Mouse (Mus musculus) heart, embryonic 11.5 days (tissue): ENCODE data around the gene Hsd17b6. TPM values are rescaled to one million over a fixed set of nuclear protein-coding genes. Genes with fewer than 3 reads are reported as not detected.

Experiments used
- ATAC-seq: fragments of 200-750 bp; cut with Nextera tagmentation; replicated peaks from 2 replicates; pipeline ENCODE4 v1.8.0; 2017; ENCODE audit warnings: moderate library complexity; ENCODE audit not compliant: insufficient number of reproducible peaks, low FRiP score, low TSS enrichment
- H3K27ac ChIP-seq: fragments of 300-500 bp; sonication (generic); 2 replicates; pipeline ENCODE4 v1.5.1; 2014; ENCODE audit warnings: mild to moderate bottlenecking, low read depth, low read length
- H3K27me3 ChIP-seq: fragments of 300-500 bp; sonication (generic); 2 replicates; pipeline ENCODE4 v1.6.1; 2014; ENCODE audit warnings: mild to moderate bottlenecking, low read length, mixed read lengths; ENCODE audit not compliant: control insufficient read depth, insufficient read depth
- H3K36me3 ChIP-seq: fragments of 300-500 bp; sonication (generic); 2 replicates; pipeline ENCODE4 v1.6.1; 2014; ENCODE audit warnings: mild to moderate bottlenecking, low read length, moderate library complexity, mixed read lengths; ENCODE audit not compliant: control insufficient read depth, insufficient read depth
- H3K4me1 ChIP-seq: fragments of 300-500 bp; sonication (generic); 2 replicates; pipeline ENCODE4 v1.6.1; 2014; ENCODE audit warnings: low read length; ENCODE audit not compliant: control insufficient read depth, insufficient read depth
- H3K4me2 ChIP-seq: fragments of 300-500 bp; sonication (generic); 2 replicates; pipeline ENCODE4 v1.6.1; 2014; ENCODE audit warnings: mild to moderate bottlenecking, moderate library complexity
- H3K4me3 ChIP-seq: fragments of 300-500 bp; sonication (generic); 2 replicates; pipeline ENCODE4 v1.5.1; 2014; ENCODE audit warnings: low read depth, low read length
- H3K9ac ChIP-seq: fragments of 300-500 bp; sonication (generic); 2 replicates; pipeline ENCODE4 v1.6.1; 2014; ENCODE audit warnings: mild to moderate bottlenecking, low read depth, low read length, moderate library complexity
- H3K9me3 ChIP-seq: fragments of 300-500 bp; sonication (generic); replicated peaks from 2 replicates; pipeline ENCODE4 v1.6.1; 2016; ENCODE audit warnings: low read length; ENCODE audit not compliant: control insufficient read depth
- WGBS: fragments of 180-500 bp; shearing (Covaris S2); extraction: QIAGEN DNeasy Blood & Tissue Kit; methylation state at CpG from one replicate; pipeline ENCODE4 v1.1.7; 2014; ENCODE audit not compliant: insufficient replicate concordance; 5-methylcytosine and 5-hydroxymethylcytosine counted together
- polyA plus RNA-seq: library from polyadenylated mRNA; unstranded; fragments of >200 nt; fragmentation: Nextera tagmentation; extraction: Ambion mirVana; gene quantifications from 2 replicates; pipeline ENCODE4 v1.2.1, GENCODE M21; 2014

Gene Hsd17b6
- polyA plus RNA-seq, 1 experiment from 2014 or later: not detected

DNA sequence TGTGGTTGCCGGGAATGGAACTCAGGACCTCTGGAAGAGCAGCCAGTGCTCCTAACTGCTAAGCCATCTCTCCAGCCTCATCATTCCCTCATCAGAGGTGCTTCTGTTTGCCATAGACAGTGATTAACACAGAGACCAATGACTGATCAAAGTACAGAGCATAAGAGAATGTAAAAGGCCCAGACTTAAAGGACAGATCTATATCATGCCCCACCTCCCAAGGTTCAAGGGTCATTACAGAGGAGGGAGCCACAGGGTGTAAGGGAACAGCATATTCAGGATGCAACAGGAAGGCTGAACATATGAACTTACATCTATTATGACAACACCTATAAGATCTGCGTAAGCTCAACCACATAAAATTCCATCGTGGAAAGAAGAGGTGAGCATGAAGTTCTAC is 10.7 kb downstream of the Hsd17b6 start:
- 83% methylated on average over 3 of the region's 3 CpGs for WGBS
- Histone ChIP-seq H3K36me3 (no peaks in the 10 kb centered on the region), H3K4me1 (no peaks in the 10 kb centered on the region), H3K9ac (no peak overlapping the region), H3K4me2 (no peak overlapping the region), H3K9me3 (no peaks in the 10 kb centered on the region), H3K27me3 (no peaks in the 10 kb centered on the region), H3K4me3 (no peak overlapping the region), H3K27ac (no peak overlapping the region)
- no peak for ATAC-seq

GRCm38 (mm10) chr10:127985601-127986000 is 21.8 kb downstream of the Hsd17b6 start:
- Histone ChIP-seq H3K9ac (no peak overlapping the region), H3K4me3 (no peak overlapping the region), H3K27me3 (no peaks in the 10 kb centered on the region), H3K27ac (no peak overlapping the region), H3K4me2 (no peak overlapping the region), H3K4me1 (no peaks in the 10 kb centered on the region), H3K9me3 (no peaks in the 10 kb centered on the region), H3K36me3 (no peaks in the 10 kb centered on the region)
- 76% methylated on average over 8 of the region's 8 CpGs for WGBS
- ATAC-seq: no peak

GRCm38 (mm10) chr10:127984650-127985049 is 22.8 kb downstream of the Hsd17b6 start:
- Histone ChIP-seq H3K27ac (no peak overlapping the region), H3K4me3 (no peak overlapping the region), H3K4me2 (no peak overlapping the region), H3K9ac (no peak overlapping the region), H3K36me3 (no peaks in the 10 kb centered on the region), H3K9me3 (no peaks in the 10 kb centered on the region), H3K4me1 (no peaks in the 10 kb centered on the region), H3K27me3 (no peaks in the 10 kb centered on the region)
- WGBS: 74% methylated on average over 5 of the region's 5 CpGs
- ATAC-seq: no peak

DNA sequence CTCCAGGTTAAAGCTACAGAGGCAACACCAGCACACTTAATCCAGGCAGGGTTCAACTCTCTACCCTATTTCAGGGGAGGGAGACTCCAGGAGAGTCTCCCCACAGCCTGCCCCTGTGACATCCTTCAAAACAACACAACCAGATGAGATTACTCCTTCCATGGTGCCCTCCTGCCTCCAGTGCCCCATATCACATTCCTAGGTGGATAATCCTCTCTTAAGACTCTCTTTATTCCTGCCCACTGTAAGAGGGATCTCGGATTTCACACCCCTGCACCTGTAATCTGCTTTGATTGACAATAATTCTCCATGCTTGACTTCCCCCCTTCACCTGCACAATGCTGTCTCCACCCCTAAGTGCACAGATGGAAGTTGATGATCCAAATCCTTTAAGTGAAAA is 31.9 kb downstream of the Hsd17b6 start:
- no peak overlapping the region for H3K27ac ChIP-seq
- H3K4me1 ChIP-seq: no peaks in the 10 kb centered on the region
- H3K4me3 ChIP-seq: no peak overlapping the region
- no peak overlapping the region for H3K9ac ChIP-seq
- no peak overlapping the region for H3K4me2 ChIP-seq
- no peaks in the 10 kb centered on the region for H3K36me3 ChIP-seq
- no peaks in the 10 kb centered on the region for H3K27me3 ChIP-seq
- no peak for ATAC-seq
- H3K9me3 ChIP-seq: no peaks in the 10 kb centered on the region
- 28% methylated on average over 1 of the region's 1 CpGs for WGBS

GRCm38 (mm10) chr10:127974062-127974461 is 33.3 kb downstream of the Hsd17b6 start:
- WGBS: 77% methylated on average over 3 of the region's 3 CpGs
- ATAC-seq: no peak

DNA sequence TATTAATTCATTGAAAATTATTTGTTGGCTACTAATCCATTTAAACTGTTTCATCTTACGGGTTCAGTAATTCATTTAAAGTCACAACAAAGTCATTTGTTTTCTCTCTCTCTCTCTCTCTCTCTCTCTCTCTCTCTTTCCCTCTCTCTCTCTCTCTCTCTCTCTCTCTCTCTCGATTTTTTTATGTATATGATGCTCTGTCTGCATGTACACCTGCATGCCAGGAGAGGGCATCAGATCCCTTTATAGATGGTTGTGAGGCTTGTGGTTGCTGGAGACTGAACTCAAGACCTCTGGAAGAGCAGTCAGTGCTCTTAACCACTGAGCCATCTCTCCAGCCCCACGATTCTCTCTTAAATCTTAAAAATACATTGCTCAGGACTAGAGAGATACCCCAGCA is 36.3 kb downstream of the Hsd17b6 start:
- 59% methylated on average over 3 of the region's 3 CpGs for WGBS
- ATAC-seq: no peak

More at GRCm38 (mm10) chr10:127974062-127974461, 33.3 kb downstream of the Hsd17b6 start:
- H3K27ac ChIP-seq: no peak overlapping the region
- H3K9me3 ChIP-seq: no peaks in the 10 kb centered on the region
- H3K4me3 ChIP-seq: no peak overlapping the region
- no peaks in the 10 kb centered on the region for H3K4me1 ChIP-seq
- no peaks in the 10 kb centered on the region for H3K36me3 ChIP-seq
- H3K27me3 ChIP-seq: no peaks in the 10 kb centered on the region
- H3K9ac ChIP-seq: no peak overlapping the region
- H3K4me2 ChIP-seq: no peak overlapping the region

DNA sequence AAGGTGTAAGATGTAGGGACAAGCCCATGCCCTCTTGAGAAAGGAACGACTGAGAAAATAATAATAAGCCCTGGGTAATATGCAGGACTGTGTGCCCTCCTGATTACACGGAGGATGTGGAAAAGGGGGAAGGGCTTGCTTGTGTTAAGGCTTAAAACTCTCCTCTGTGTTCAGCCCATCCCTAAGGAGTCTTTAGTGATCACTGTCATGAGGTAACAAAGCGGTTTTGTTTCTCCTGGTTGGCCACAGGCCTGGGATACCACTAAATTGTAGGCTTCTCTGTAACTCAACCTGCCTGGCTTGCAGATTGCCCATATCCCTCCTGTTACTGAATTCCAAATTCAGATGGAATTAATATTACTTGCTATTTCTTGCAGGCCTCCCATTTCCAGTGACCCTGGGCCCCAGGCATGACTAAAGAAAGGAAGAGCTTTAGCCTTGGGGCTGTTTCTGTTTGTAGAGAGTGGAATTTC is 37.0 kb downstream of the Hsd17b6 start:
- Histone ChIP-seq H3K9ac (no peak overlapping the region), H3K36me3 (no peaks in the 10 kb centered on the region), H3K4me1 (no peaks in the 10 kb centered on the region), H3K4me3 (no peak overlapping the region), H3K4me2 (no peak overlapping the region), H3K27me3 (no peaks in the 10 kb centered on the region), H3K27ac (no peak overlapping the region), H3K9me3 (no peaks in the 10 kb centered on the region)
- WGBS: 53% methylated on average over 3 of the region's 3 CpGs
- ATAC-seq: no peak

More for the DNA sequence above, 36.3 kb downstream of the Hsd17b6 start:
- Histone ChIP-seq H3K4me1 (no peaks in the 10 kb centered on the region), H3K36me3 (no peaks in the 10 kb centered on the region), H3K4me3 (no peak overlapping the region), H3K27me3 (no peaks in the 10 kb centered on the region), H3K9me3 (no peaks in the 10 kb centered on the region), H3K27ac (no peak overlapping the region), H3K4me2 (no peak overlapping the region), H3K9ac (no peak overlapping the region)

DNA sequence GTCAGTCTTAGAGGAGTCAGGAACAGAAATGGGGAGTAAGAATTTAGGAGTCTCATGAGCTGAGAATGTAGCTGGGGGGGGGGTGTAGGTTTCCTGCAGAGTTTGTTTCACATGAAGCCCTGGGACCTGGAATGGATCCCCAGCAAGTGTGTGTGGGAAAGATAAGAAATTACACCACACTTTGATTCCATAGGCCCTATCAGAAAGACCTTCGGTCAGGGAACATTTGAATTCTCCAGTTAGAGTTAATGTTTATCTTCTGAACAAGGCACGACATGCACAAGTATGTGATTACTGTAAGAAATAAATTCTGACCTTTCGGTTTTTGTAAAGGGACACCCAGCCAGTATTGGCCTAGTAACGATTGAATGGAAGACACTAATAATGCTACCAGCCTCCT is 37.6 kb downstream of the Hsd17b6 start:
- Histone ChIP-seq H3K4me1 (no peaks in the 10 kb centered on the region), H3K27ac (no peak overlapping the region), H3K27me3 (no peaks in the 10 kb centered on the region), H3K4me3 (no peak overlapping the region), H3K36me3 (no peaks in the 10 kb centered on the region), H3K9ac (no peak overlapping the region), H3K9me3 (no peaks in the 10 kb centered on the region), H3K4me2 (no peak overlapping the region)
- 56% methylated on average over 4 of the region's 4 CpGs for WGBS
- no peak for ATAC-seq

DNA sequence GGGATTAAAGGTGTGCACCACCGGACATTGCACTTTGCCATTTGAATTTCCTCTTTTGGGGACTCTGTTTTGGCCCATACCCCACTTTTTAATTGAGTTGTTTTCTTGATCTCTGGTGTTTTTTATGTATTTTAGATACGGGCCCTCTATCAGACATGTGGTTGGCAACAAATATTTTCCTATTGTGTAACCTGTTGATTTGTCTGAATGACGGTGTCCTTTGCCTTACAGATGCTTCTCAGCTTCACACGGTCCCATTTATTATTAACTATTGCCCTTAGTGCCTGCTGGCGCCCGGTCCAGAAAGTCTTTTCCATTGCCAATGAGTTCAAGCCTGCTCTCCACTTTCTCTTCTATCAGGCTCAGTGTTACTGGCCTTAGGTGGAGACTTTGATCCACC is 40.9 kb downstream of the Hsd17b6 start:
- H3K9ac ChIP-seq: no peak overlapping the region
- no peak for ATAC-seq
- 85% methylated on average over 6 of the region's 6 CpGs for WGBS
- H3K4me3 ChIP-seq: no peak overlapping the region
- no peaks in the 10 kb centered on the region for H3K9me3 ChIP-seq
- H3K27me3 ChIP-seq: no peaks in the 10 kb centered on the region
- no peaks in the 10 kb centered on the region for H3K4me1 ChIP-seq
- no peak overlapping the region for H3K4me2 ChIP-seq
- H3K27ac ChIP-seq: no peak overlapping the region
- no peaks in the 10 kb centered on the region for H3K36me3 ChIP-seq
